Mouse (Mus musculus): Measurements from ENCODE around the gene Atp6v1g2.

The Atp6v1g2 gene

GRCm38 (mm10) chr17:35255704-35256103 is 22.2 kb downstream of the Atp6v1g2 start:
- DNase-seq = no peak

- DNase-seq = no peak
Observed at GRCm38 (mm10) chr17:35257378-35257777, 23.9 kb downstream of the Atp6v1g2 start.

GRCm38 (mm10) chr17:35257824-35258491 is 24.5 kb downstream of the Atp6v1g2 start:
- peak; percentile 92 to 95 for DNase-seq

GRCm38 (mm10) chr17:35258492-35259478 is 25.3 kb downstream of the Atp6v1g2 start:
- DNase-seq = peak; percentile 81

GRCm38 (mm10) chr17:35259621-35260020 is 26.2 kb downstream of the Atp6v1g2 start:
- no peak for DNase-seq

- no peak for DNase-seq
Observed at GRCm38 (mm10) chr17:35261651-35262050, 28.2 kb downstream of the Atp6v1g2 start.

- DNase-seq = peak; percentile 95 to 99
Observed at GRCm38 (mm10) chr17:35262664-35263522, 29.4 kb downstream of the Atp6v1g2 start, which contains the start of gene H2-D1. Gene H2-D1, plus strand, starts transcription at chr17:35262730.

GRCm38 (mm10) chr17:35263523-35263883 is 30.0 kb downstream of the Atp6v1g2 start:
- peak in 1 of 2 experiments; percentile 31 for DNase-seq

- DNase-seq = no peak
Observed at GRCm38 (mm10) chr17:35267399-35268086, 34.1 kb downstream of the Atp6v1g2 start.

- DNase-seq = peak; percentile 60 to 67
Observed at GRCm38 (mm10) chr17:35269653-35270347, 36.3 kb downstream of the Atp6v1g2 start.

- DNase-seq = peak in 1 of 2 experiments; percentile 11
Observed at GRCm38 (mm10) chr17:35272249-35272648, 38.8 kb downstream of the Atp6v1g2 start.

GRCm38 (mm10) chr17:35274770-35275169 is 41.3 kb downstream of the Atp6v1g2 start:
- DNase-seq = peak; percentile 82 to 89

GRCm38 (mm10) chr17:35276304-35276864 is 42.9 kb downstream of the Atp6v1g2 start:
- DNase-seq = no peak

- no peak for DNase-seq
Observed at GRCm38 (mm10) chr17:35278049-35278448, 44.6 kb downstream of the Atp6v1g2 start.

- DNase-seq = no peak
Observed at GRCm38 (mm10) chr17:35278957-35279688, 45.7 kb downstream of the Atp6v1g2 start.

- DNase-seq = no peak
Observed at GRCm38 (mm10) chr17:35280276-35280675, 46.8 kb downstream of the Atp6v1g2 start.

- DNase-seq = no peak
Observed at GRCm38 (mm10) chr17:35285431-35285830, 52.0 kb downstream of the Atp6v1g2 start.
